Mouse (Mus musculus): Measurements from ENCODE around the gene Clp1.

DNA sequence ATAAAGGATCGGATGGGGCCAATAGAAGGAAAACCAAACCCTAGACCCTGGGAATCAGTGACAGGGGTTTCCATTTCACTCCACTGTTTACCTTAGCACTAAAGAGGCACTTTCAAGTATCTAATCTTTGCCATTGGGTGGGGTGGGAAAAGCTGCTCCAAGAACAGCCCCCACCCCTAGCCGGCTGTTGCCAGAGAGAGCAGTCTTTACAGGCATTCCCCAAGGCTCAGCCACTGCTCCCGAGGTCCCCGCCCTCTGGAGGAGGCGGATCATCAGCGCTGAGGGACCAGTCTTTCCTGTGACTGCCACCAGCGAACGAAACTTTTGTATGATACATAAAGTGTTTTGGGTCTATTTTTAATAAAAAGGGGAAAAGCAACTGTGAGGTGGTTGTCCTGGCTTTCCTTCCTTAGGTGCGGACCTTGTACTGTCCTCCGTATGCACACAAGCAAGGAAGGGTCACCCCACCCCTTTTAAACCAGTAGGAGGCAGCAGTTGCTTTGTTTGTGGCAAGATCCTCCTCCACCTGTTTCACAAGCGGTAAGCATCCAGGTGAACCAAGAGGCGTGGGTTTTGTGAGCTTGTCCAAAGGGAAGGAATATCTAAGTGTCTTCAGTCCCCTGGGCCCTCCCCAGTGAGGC lies 11.2 kb upstream of the Clp1 start:
- no peak for TF ChIP-seq GATA1 (IDR thresholded peaks at IDR 0.05; ENCODE audit: borderline replicate concordance, low read length)
- TF ChIP-seq FLI1 (IDR thresholded peaks at IDR 0.05; ENCODE audit: low read length) = no peak
